Mouse (Mus musculus) forebrain, embryonic 11.5 days (tissue): Measurements from ENCODE around the gene Ttc19. TPM values are rescaled to one million over a fixed set of nuclear protein-coding genes. Genes with fewer than 3 reads are reported as not detected.
A peak's percentile ranks its signal among the peaks of the same experiment; 100 is the strongest.

ENCODE experiments used
- ATAC-seq: fragments of 200-750 bp; cut with Nextera tagmentation; replicated peaks from 2 replicates; pipeline ENCODE4 v1.8.0; 2017; ENCODE audit warnings: moderate TSS enrichment; ENCODE audit not compliant: low FRiP score
- DNase-seq: peaks from one replicate; pipeline ENCODE4 v3.0.0-alpha.2; 2017; ENCODE audit warnings: low spot score
- H3K27ac ChIP-seq: fragments of 300-500 bp; sonication (generic); 2 replicates; pipeline ENCODE4 v1.5.1; 2014; ENCODE audit warnings: low read depth, low read length
- H3K27me3 ChIP-seq: fragments of 300-500 bp; sonication (generic); 2 replicates; pipeline ENCODE4 v1.6.1; 2014; ENCODE audit warnings: mild to moderate bottlenecking, low read length, mixed read lengths; ENCODE audit not compliant: control insufficient read depth, insufficient read depth
- H3K36me3 ChIP-seq: fragments of 300-500 bp; sonication (generic); 2 replicates; pipeline ENCODE4 v1.6.1; 2014; ENCODE audit warnings: mild to moderate bottlenecking, low read length, moderate library complexity, mixed read lengths; ENCODE audit not compliant: control insufficient read depth, insufficient read depth
- H3K4me1 ChIP-seq: fragments of 300-500 bp; sonication (generic); replicated peaks from 2 replicates; pipeline ENCODE4 v1.6.1; 2014; ENCODE audit warnings: low read length, mixed read lengths; ENCODE audit not compliant: control insufficient read depth, insufficient read depth
- H3K4me2 ChIP-seq: fragments of 300-500 bp; sonication (generic); 2 replicates; pipeline ENCODE4 v1.6.1; 2014; ENCODE audit warnings: low read depth, mild to moderate bottlenecking, low read length, moderate library complexity, mixed read lengths; ENCODE audit not compliant: severe bottlenecking
- H3K4me3 ChIP-seq: fragments of 300-500 bp; sonication (generic); 2 replicates; pipeline ENCODE4 v1.5.1; 2014; ENCODE audit warnings: low read depth, low read length
- H3K9ac ChIP-seq: fragments of 300-500 bp; sonication (generic); 2 replicates; pipeline ENCODE4 v1.6.1; 2014; ENCODE audit warnings: low read length
- H3K9me3 ChIP-seq: fragments of 300-500 bp; sonication (generic); 2 replicates; pipeline ENCODE4 v1.6.1; 2016; ENCODE audit warnings: low read length, mixed read lengths; ENCODE audit not compliant: control insufficient read depth
- WGBS: fragments of 180-500 bp; shearing (Covaris S2); extraction: QIAGEN DNeasy Blood & Tissue Kit; methylation state at CpG from one replicate; pipeline ENCODE4 v1.1.7; 2014; 5-methylcytosine and 5-hydroxymethylcytosine counted together
- polyA plus RNA-seq: library from polyadenylated mRNA; unstranded; fragments of >200 nt; fragmentation: Nextera tagmentation; extraction: Ambion mirVana; gene quantifications from 2 replicates; pipeline ENCODE4 v1.2.1, GENCODE M21; 2014

Ttc19 gene
- polyA plus RNA-seq, 1 experiment from 2014 or later: 21.1 TPM

DNA sequence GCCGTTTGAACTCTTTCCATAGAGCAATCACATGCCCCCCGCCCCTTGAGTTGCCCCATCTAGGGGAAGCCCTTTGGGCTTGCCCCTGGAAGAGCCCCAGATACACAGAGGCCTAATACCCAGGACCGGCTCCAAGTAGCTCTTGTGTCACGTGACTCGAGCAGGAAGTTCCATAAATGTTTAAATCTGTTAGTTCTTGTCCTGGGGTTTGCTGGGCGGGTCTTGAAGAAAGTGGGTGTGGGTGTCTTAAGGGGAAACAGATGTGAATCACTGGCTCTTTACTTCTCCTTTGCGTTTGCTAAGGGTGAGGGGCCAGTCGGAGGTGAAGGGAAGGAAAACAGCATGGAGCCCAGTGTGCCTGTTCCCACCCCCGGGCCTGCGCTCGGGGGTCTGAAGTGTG lies 30.2 kb upstream of the Ttc19 start:
- ATAC-seq (no peak), DNase-seq (no peak)
- 0 out of 2 replicates have a peak overlapping the region, but pooled peaks have one; percentile 8 for H3K4me2 ChIP-seq
- peaks cover 10% of the 10 kb centered on the region; the same call in 1 of the 2 replicates for H3K4me1 ChIP-seq
- no peak overlapping the region for H3K4me3 ChIP-seq
- H3K9ac ChIP-seq: no peak overlapping the region
- no peak overlapping the region for H3K27ac ChIP-seq
- no peaks in the 10 kb centered on the region for H3K36me3 ChIP-seq
- 72% methylated on average over 11 of the region's 11 CpGs for WGBS
- no peaks in the 10 kb centered on the region; the same call in 1 of the 2 replicates for H3K9me3 ChIP-seq
- peaks cover 19% of the 10 kb centered on the region for H3K27me3 ChIP-seq

GRCm38 (mm10) chr11:62253380-62253779 lies 27.9 kb upstream of the Ttc19 start:
- DNase-seq (no peak), ATAC-seq (no peak)
- Histone ChIP-seq H3K27ac (no peak overlapping the region), H3K27me3 (peaks cover 17% of the 10 kb centered on the region), H3K9me3 (no peaks in the 10 kb centered on the region), H3K9ac (no peak overlapping the region), H3K4me2 (no peak overlapping the region), H3K4me3 (no peak overlapping the region), H3K36me3 (no peaks in the 10 kb centered on the region), H3K4me1 (peaks cover 9% of the 10 kb centered on the region; the same call in 1 of the 2 replicates)
- WGBS: 82% methylated on average over 5 of the region's 5 CpGs

GRCm38 (mm10) chr11:62259214-62259613 lies 22.1 kb upstream of the Ttc19 start:
- Histone ChIP-seq H3K4me3 (no peak overlapping the region), H3K27me3 (no peaks in the 10 kb centered on the region; the same call in 1 of the 2 replicates), H3K36me3 (no peaks in the 10 kb centered on the region), H3K4me2 (no peak overlapping the region), H3K9me3 (no peaks in the 10 kb centered on the region), H3K27ac (no peak overlapping the region), H3K4me1 (no peaks in the 10 kb centered on the region), H3K9ac (no peak overlapping the region)
- no peak for ATAC-seq
- no peak for DNase-seq
- WGBS: 55% methylated on average over 5 of the region's 5 CpGs

DNA sequence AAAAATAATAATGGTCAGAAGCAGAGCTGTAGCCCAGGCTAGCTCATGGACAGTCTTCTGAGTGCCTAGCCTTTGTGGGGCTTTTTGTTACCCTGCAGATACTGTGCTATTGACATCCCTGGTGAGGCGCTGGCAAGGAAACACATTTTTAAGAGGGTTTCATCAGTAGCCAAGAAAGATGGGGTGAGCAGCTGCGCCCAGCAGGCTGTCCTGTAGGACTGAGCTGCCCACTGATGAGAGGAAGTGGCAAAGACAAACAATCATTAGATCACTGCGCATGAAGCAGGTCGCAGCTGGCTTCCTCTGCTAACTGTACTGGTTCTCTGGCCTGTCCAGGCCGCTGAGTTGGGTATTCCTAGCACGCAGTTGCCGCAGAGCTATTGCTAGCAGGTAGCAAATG lies 17.7 kb upstream of the Ttc19 start:
- 85% methylated on average over 7 of the region's 7 CpGs for WGBS
- peaks cover 5% of the 10 kb centered on the region for H3K4me1 ChIP-seq

DNA sequence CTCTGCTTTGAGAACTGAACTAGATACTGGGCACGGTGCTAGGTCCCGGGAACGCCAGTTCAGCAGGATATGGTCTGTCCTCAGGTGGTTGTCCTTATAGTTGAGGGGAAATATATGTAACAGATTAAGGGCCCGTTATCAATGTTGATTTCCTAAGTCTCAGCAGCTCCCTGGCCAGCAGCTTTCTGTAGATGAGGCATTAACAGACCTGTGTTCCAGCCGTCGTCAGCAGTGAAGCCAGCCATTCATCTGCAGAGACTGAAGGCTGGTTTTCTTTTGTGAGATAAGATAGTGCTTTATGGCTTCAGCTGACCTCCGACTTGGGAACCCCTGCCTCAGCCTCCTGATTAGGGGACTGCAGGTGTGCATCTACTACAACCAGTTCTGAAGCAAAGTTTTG lies 17.3 kb upstream of the Ttc19 start:
- Histone ChIP-seq H3K9ac (no peak overlapping the region), H3K4me2 (no peak overlapping the region), H3K27ac (no peak overlapping the region), H3K36me3 (no peaks in the 10 kb centered on the region), H3K4me3 (no peak overlapping the region), H3K27me3 (no peaks in the 10 kb centered on the region; the same call in 1 of the 2 replicates), H3K4me1 (peaks cover 5% of the 10 kb centered on the region), H3K9me3 (no peaks in the 10 kb centered on the region)
- 77% methylated on average over 7 of the region's 7 CpGs for WGBS
- DNase-seq (no peak), ATAC-seq (no peak)

More for the DNA sequence above, 17.7 kb upstream of the Ttc19 start:
- H3K4me2 ChIP-seq: no peak overlapping the region
- no peaks in the 10 kb centered on the region for H3K36me3 ChIP-seq
- no peak overlapping the region for H3K4me3 ChIP-seq
- no peak overlapping the region for H3K9ac ChIP-seq
- ATAC-seq (no peak), DNase-seq (no peak)
- H3K27ac ChIP-seq: no peak overlapping the region
- no peaks in the 10 kb centered on the region; the same call in 1 of the 2 replicates for H3K27me3 ChIP-seq
- H3K9me3 ChIP-seq: no peaks in the 10 kb centered on the region

GRCm38 (mm10) chr11:62265642-62266041 lies 15.6 kb upstream of the Ttc19 start:
- Histone ChIP-seq H3K27ac (no peak overlapping the region), H3K9ac (no peak overlapping the region), H3K4me3 (no peak overlapping the region), H3K4me1 (peaks cover 5% of the 10 kb centered on the region), H3K4me2 (no peak overlapping the region), H3K36me3 (no peaks in the 10 kb centered on the region), H3K9me3 (no peaks in the 10 kb centered on the region), H3K27me3 (no peaks in the 10 kb centered on the region; the same call in 1 of the 2 replicates)
- WGBS: 80% methylated on average over 7 of the region's 7 CpGs
- DNase-seq: no peak
- no peak for ATAC-seq

GRCm38 (mm10) chr11:62266466-62267214 lies 14.6 kb upstream of the Ttc19 start:
- DNase-seq (no peak), ATAC-seq (no peak)
- no peaks in the 10 kb centered on the region for H3K9me3 ChIP-seq
- H3K27ac ChIP-seq: no peak overlapping the region
- no peaks in the 10 kb centered on the region for H3K36me3 ChIP-seq
- no peak overlapping the region for H3K4me3 ChIP-seq
- peak overlapping the region; percentile 20; the same call in 1 of the 2 replicates for H3K9ac ChIP-seq
- no peak overlapping the region; the same call in 1 of the 2 replicates for H3K4me2 ChIP-seq
- H3K27me3 ChIP-seq: no peaks in the 10 kb centered on the region; the same call in 1 of the 2 replicates
- peaks cover 5% of the 10 kb centered on the region for H3K4me1 ChIP-seq
- WGBS: 51% methylated on average over 17 of the region's 17 CpGs

DNA sequence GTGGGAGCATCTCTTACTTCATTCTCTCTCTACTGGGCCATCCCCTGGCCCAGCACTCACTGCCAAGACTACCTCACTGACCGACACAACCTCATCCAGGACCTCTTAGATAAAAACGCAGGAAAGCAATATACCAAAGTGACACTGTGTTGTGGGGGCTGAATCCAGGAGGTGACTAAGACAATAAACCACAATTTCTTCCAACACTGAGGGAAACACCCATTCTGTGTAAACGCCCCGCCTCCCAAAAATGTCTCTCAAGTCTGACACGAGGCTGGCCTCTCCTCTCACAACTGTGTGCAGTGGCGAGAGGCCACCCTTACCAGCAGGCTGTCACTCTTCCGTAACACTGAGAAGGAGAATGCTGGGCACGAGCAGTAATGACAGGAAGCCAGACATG lies 12.9 kb upstream of the Ttc19 start:
- Histone ChIP-seq H3K4me1 (peaks cover 5% of the 10 kb centered on the region), H3K9me3 (no peaks in the 10 kb centered on the region), H3K36me3 (no peaks in the 10 kb centered on the region), H3K4me2 (no peak overlapping the region), H3K27ac (no peak overlapping the region), H3K27me3 (no peaks in the 10 kb centered on the region; the same call in 1 of the 2 replicates), H3K4me3 (no peak overlapping the region), H3K9ac (no peak overlapping the region)
- 81% methylated on average over 8 of the region's 8 CpGs for WGBS
- no peak for ATAC-seq
- no peak for DNase-seq

DNA sequence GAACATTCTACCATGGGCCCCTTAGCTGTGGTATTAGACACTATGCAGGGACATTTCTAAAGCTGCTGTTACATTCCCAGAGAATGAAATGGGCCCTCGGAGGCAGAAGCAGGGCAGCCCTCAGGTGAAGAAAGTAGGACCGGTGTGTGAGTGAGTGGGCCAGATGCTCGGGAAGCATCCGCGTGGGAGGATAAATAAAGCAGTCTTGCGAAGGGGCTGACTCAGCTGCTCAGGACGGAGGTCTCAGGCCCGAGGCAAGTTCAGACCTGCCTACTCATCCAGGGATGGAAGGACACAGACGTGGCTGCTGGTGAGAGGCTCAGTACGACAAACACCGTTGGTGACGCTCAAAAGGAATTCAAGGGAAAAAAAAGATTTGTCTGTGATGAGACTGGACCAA lies 12.2 kb upstream of the Ttc19 start:
- H3K4me1 ChIP-seq: peaks cover 5% of the 10 kb centered on the region
- no peaks in the 10 kb centered on the region; the same call in 1 of the 2 replicates for H3K27me3 ChIP-seq
- no peaks in the 10 kb centered on the region for H3K9me3 ChIP-seq
- H3K27ac ChIP-seq: no peak overlapping the region
- WGBS: 83% methylated on average over 12 of the region's 12 CpGs
- no peak overlapping the region for H3K4me3 ChIP-seq
- no peak for DNase-seq
- no peak overlapping the region for H3K9ac ChIP-seq
- no peak for ATAC-seq
- H3K4me2 ChIP-seq: no peak overlapping the region
- H3K36me3 ChIP-seq: no peaks in the 10 kb centered on the region
